Mouse (Mus musculus) lung, postnatal 25 days (tissue): ENCODE measurements around the gene Gm8906.
"Not testable (repeated sequence)": the region's sequence is repeated elsewhere in the genome, so short reads cannot be mapped to it uniquely, and the experiment has no call there.

Experiments
- DNase-seq: peaks from one replicate; pipeline ENCODE4 v3.0.0; 2022; ENCODE audit warnings: low spot score

Gene Gm8906

GRCm38 (mm10) chr5:11502385-11502784 is at the start of gene Gm8906:
Gene Gm8906, plus strand, starts transcription at chr5:11502685.
- not testable (repeated sequence) for DNase-seq
